Mouse (Mus musculus): ENCODE data around the gene Asb9.

The Asb9 gene

DNA sequence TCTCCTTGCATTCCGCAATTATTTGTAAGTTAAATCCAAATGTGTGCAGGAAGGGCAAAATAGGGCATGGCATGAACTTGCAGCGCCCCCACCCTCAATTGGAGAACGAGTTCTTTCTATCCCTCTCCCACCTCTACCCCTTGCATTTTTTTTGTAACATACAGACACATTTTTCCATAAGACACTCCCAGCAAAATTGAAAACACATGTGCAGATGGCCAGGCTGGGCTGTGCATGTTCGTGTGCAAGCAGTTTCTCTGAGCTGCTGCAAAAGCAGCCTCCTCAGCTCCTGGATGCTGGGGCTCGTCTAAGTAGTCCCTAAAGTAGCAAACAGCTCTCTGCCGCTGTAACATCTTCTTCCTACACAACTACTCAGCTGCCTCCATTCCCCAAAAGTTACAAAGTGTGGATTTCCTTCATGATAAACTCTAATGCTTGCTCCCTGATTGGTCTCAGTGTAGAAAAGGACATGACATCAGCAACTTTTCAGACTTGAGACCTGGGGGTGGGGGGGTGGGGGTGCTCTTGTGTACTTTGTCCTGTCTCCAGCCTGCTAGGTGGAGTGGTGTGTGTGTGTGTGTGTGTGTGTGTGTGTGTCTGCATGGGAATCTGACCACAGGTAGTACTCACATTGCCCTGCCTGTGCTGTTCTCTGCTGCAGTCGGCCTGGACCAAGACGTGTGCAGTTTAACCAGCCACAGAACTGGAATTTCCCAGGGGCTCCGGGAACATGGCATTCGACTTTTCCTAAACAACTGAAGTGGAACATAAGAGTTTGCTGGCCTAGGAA lies at the start of gene Asb9:
Asb9 (plus strand) TSS at position 619 of the 790 bp plus-strand sequence.
- in situ Hi-C loops (cut with MboI, MseI), result no loop called here

DNA sequence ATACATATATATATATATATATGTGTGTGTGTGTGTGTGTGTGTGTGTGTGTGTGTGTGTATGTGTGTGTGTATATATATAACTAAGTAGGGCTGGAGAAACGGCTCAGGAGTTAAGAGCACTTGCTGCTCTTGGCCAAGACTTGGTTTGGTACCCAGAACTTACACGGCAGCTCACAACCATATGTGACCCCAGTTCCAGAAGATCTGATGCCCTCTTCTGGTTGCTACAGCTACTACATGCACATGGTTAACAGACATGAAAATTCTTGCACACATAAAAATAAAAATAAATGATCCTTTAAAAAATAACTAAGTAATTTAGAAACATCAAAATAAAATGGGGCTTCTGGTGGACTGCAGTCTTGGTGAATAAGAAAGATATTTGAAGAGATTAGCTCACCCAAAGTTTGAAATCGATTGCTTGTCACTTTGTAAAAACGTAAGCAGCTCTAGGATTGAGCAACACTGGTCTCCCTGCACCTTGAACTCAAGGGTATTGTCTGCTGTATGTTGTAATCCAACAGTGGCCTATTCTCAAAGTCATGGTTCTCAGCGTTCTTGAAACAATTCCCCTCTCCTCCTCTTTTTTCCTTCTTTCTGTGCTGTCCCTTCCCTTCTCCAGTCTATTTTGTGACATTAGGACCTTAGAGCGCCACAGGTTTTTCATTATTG lies 46.8 kb upstream of the Asb9 start:
- in situ Hi-C loops (cut with MboI, MseI), result no loop called here

DNA sequence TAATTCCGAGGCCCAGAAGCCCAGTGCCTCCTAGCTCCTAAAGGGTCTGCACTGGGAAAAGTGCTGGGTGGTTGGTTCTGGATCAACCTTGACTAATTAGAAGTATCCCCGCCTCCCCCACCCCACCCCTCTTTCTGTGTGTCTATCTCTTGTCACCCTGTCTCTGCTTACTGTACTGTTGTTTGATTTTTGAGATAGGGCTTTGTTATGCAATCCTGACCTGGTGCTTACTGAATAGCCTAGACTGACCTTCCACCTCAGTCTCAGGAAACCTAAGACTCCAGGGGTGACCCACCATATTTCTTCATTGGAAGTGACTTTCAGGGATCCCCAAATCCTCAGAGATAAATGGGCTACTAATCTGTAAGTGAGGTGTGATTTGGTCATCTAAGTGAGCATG lies 3.9 kb upstream of the Asb9 start:
- in situ Hi-C loops (cut with MboI, MseI), result no loop called here

DNA sequence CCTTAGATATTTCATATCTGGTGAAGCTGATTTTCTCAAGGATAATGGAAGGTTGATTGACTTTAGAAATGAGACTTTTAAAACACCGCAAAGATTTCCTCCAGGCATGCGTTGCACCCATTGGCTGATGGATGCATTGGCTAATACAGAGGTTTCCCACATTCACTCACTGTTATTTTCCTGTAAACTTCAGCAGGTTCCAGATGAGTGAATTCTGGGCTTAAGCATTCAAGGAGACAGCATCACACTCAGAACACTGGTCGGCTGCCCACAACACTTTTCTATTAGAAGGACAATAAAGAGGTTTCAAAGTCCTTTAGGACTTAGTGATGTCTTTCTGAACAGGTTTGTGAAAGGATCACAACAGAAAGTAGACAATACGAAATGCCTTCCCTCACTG lies 941 bp downstream of the Asb9 start:
- in situ Hi-C loops (cut with MboI, MseI), result no loop called here

DNA sequence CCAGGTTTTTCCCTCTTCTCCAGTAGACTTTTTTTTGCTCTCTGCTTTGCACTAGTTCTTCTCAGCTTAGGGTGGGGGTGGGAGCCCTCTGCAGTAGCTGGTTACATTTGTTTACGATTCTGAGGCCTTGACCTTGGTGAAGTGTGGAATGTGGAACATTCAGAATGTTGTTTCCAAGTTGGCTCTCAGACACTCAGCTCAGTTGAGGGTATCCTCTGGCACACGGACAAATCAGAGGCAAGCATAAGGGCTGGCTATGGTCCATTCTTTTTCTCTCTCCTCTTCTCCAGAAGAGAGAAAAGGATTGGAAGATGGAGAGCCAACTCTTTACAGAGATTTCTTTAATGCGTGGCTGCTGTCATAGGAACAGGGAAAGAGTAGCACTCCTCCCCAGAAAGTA lies 2.6 kb downstream of the Asb9 start:
- in situ Hi-C loops (cut with MboI, MseI), result no loop called here

DNA sequence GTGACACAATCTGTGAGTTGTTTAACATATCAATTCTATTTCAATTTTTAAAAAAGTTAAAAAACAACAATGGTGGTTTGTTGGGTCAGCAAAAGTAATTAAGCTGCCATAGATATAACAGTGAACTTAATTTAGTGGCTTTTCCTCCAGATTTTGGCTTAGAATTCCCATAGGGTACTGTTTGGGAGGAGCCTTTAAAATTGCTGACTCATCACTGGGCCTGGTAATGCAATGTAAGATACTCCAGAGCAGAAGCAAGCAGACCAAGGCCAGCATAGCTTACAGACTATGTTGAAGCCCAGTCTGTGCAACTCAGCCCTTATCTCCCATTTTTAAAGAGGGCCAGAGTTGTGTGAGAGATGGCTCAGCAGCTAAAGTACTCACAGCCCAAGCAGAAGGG lies 16.0 kb downstream of the Asb9 start:
- in situ Hi-C loops (cut with MboI, MseI), result no loop called here

DNA sequence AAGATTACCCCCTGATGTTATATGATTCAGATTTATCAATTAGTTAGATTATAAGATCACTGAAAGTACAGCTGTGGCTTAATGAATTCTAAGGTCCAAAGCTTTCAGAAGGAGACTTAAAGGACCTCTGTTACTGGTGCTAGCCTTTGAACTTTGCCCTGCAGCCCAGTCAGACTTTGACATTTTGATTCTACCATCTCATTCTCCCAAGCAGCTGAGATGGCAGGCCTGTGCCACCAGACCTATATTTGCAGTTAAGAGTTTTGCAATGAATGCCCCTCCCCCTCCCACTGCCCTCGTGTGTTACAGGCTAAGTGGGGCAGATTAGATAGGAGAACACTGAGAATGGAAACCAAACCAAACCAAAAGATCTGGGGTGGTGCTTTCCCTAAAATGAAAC lies 20.4 kb downstream of the Asb9 start:
- in situ Hi-C loops (cut with MboI, MseI), result loop anchor here in 1 of 2 experiments (25.0 kb wide), 1 partner anchor 1836 kb away; no protein-coding TSS in a partner anchor

DNA sequence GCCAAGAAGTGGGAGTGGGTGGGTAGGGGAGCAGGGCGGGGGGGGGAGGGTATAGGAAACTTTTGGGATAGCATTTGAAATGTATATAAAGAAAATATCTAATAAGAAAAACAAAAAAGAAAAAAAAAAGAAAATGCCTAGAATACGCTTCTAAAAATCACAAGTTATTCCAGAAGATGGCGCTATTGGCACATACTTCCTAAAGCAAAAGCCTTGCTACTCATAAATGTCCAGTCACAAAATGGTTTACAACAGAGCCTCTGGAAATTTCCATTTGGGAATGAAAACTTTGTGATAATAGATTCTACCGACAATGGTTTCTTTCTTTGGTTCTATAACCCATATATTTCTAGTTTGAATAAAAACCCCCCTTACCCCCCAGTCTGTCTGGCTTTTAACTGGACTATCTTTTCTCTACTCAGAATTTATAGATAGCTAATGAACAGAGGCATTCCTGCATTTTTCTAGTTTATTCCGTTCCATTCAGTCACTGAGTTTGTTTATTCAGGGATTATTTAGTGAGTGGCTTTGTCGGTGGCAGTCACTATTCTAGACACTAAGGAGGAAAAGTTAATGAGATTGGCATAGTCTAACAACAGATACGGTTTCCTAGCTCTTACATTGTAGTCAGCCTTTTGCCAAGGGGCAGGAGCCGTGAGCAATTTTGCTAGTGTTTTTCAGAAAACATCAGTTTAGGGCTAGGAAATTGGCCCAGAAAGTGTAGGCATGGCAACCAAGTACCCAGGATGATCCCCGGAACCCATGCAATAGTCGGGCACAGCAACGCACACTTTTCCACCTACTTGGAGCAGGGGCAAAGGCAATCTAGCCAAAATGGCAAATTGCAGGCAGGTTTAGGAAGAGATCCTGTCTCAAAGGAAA lies 35.5 kb downstream of the Asb9 start:
- in situ Hi-C loops (cut with MboI, MseI), result loop anchor here in 1 of 2 experiments (5.0 to 25.0 kb wide), 2 partner anchors 1621 to 1821 kb away; no protein-coding TSS in a partner anchor

DNA sequence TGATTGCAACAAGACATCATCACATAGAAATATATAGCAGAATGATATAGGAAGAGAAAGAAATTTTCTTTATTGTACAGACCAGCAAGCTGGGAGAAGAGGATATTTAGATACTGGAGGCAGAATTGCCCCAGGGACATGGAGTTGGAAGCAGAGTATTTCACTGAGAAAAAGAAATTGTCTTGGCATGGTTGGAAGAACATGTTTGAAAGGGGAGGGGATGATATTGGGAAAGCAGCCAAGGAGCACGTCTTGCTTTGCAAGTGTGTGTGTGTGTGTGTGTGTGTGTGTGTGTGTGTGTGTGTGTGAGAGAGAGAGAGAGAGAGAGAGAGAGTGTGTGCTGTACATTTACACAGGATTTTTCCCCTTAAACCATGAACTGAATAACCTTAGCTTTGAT lies 64.1 kb downstream of the Asb9 start:
- in situ Hi-C loops (cut with MboI, MseI), result no loop called here

DNA sequence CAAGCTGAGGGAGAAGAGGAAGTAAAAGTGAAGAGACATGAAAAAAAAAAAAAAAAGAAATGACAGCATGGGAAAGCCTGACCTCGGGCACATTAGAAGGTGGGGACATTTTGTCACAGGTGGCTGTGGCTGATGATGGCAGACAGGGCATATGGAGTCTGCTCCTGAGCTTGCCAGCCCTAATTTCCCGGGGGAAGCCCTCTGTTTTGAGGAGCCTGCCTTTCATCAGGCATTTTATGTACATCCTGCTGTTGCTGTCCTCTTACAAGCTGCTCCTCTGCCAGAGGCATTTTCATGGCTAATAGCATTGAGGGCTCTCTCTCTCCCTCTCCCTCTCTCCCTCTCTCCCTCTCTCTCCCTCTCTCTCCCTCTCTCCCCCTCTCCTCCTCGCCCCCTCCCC lies 70.8 kb downstream of the Asb9 start:
- in situ Hi-C loops (cut with MboI, MseI), result no loop called here

Measured in T-helper 17 cell (primary cell).